Mouse (Mus musculus) spleen, postnatal 36 days (tissue): ENCODE measurements at regions not wholly inside any gene's neighbourhood (a gene's known extent, or its start where the extent isn't known, plus 50 kb on each side); places are given as distances from the start of the nearest gene placed in this dataset.
A peak's percentile ranks its signal among the peaks of the same experiment; 100 is the strongest.

Experiments used
- DNase-seq, 2 experiments: peaks; one replicate each; pipeline ENCODE4 v3.0.0; 2022; ENCODE audit warnings: low spot score in 2 of 2, mixed read lengths in 1 of 2

- peak in 1 of 2 experiments; percentile 5 for DNase-seq
These were observed 66.2 kb downstream of the A730009L09Rik start for GRCm38 (mm10) chr16:84581166-84581565.

- peak; percentile 63 to 74 for DNase-seq
These were observed 68.4 kb downstream of the A730009L09Rik start for GRCm38 (mm10) chr16:84583323-84583722.

- DNase-seq = peak; percentile 66 to 73
These were observed 68.9 kb downstream of the A730009L09Rik start for GRCm38 (mm10) chr16:84583773-84584229.

- no peak for DNase-seq
These were observed 69.9 kb downstream of the A730009L09Rik start for GRCm38 (mm10) chr16:84584724-84585399.

DNA sequence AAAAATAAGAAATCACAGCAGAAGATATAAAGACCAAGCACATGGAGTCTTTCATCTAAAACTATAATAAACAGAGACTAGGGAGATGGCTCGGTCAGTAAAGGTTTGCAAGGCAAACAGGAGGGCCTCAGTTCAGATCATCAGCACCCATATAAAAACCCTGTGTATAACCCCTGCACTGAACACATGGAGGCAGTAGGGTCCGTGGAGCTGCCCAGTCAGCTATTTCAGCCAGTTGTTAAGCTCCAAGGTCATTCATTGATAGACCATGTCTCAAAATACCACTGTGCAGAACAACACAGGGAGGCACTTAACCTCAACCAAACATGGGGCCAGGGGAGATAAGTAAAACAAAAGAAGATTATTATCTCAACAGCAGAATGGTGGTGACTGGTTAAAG, 78.1 kb downstream of the A730009L09Rik start:
- DNase-seq = no peak

DNA sequence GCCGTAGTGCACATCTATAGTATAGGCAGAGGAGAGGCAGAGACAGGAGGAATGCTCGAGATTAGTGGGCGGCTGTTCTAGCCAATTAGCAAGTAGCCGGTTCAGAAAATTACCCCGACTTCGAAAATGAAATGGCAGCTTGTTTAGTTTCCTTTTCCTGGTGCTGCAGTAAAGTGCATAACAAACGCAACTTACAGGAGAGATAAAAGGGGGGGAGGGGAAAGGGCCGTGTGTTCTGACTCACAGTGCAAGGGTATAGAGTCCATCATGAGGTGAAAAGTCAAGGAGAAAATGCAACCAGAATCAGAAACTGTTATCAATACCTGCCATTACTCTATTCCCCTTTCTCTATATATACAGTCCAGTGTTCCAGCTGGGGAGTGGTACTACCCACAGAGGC, 88.0 kb downstream of the A730009L09Rik start:
- no peak for DNase-seq

- no peak for DNase-seq
These were observed 88.7 kb downstream of the A730009L09Rik start for GRCm38 (mm10) chr16:84603465-84604205.

DNA sequence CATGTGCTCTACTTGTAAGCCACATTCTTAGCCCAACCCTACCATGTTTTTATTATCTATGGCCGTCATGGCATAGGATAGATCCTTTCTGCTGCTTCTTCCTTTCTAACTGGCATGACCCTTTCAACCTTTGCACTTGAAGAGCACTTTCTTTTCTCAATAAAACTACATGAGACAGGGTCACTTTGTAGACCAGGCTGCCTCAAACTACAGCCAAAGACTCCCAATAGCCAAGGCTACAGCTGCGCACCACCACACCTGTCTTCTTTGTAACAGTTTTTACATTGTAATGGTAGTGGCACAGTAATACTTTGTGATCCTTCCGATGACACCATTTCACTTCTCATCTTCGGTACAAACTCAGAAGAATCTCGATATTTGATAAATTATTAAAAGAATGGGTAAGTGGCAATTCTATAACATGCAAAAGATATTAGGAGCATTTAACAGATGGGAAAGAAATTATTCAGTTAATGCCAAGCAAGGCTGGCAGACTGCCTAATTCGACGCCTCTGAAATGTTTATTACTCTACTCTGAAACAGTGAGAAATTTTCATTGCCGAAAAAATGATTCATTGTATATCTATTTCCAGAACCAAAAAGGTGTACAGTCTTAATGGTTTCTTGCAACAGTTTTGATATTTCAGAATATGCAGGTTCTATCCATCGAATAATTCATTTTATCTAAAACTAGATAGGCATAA, 89.5 kb downstream of the A730009L09Rik start:
- DNase-seq = no peak

DNA sequence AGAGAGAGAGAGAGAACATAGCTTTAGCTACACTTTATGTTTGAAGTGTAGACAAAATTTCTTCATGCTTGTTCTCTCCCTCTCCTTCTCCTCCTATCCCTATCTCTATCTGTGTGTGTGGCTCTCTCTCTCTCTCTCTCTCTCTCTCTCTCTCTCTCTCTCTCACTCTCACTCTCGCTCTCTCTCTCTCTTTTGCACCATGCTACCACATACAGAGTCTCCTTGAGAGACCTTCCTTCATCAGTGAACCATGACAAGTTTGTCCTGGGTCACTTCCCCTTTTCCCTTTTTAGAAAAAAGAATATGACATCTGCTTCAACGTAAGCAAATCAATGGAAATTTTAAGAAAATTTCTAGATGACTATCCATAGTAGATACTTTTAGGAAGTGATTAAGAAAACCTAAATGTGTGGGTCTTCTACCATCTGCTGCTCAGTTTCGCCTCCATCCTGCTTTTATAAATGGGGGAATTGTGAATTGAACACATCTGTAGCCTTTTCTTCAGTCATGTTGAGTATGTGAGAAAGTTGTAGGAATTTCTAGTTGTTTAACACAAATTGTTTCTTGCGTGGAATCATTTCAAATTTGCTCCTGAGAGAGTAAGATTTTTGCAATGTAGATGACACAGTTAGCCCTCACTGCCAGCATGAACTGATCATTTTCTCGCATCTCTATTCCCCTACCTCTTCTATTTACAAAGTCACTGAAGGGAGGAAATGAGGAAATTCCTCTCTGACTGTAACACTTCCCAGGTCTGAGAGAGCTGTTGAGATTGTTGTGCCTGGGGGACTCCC, 91.3 kb downstream of the A730009L09Rik start:
- peak; percentile 49 to 62 for DNase-seq

DNA sequence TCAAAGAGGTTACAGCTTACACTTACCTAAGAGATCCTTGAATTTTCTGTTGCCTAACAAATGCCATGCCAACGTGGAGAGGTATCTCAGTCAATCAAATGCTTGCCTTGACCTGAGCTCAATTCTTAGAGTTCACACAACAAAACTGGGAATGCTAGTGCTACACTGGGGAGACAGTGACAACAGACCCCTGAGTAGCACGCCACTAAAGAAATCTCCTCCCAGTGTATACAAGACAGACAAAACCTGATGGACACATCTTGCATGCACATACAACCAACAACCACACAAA, 91.8 kb downstream of the A730009L09Rik start:
- DNase-seq = no peak

GRCm38 (mm10) chr16:84607503-84607902, 92.6 kb downstream of the A730009L09Rik start:
- no peak for DNase-seq

- no peak for DNase-seq
These were observed 100.8 kb downstream of the A730009L09Rik start for GRCm38 (mm10) chr16:84615683-84616082.

- DNase-seq = no peak
These were observed 101.2 kb downstream of the A730009L09Rik start for GRCm38 (mm10) chr16:84616132-84616531.

- no peak for DNase-seq
These were observed 103.5 kb downstream of the A730009L09Rik start for GRCm38 (mm10) chr16:84618379-84618778.

DNA sequence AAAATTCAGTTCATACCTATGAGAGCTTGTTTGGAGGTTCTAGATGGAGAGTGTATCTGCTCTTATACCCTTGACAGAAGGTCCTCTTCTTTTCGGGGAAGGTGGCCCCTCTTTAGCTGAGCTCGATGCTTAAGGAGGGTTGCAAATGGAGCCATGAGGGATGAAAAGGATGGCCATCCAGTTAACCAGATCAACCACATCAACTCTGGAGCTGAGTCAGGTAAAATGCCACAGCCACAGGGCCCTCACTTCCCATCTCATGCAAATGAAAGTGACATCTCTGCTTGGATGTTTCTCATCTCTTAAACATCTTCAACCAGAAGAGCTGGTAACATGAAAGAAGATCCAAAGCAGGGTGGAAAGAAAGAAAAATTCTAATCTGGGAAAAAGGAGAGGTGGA, 105.0 kb downstream of the A730009L09Rik start:
- no peak for DNase-seq

- no peak for DNase-seq
These were observed 105.9 kb downstream of the A730009L09Rik start for GRCm38 (mm10) chr16:84620861-84621260.

DNA sequence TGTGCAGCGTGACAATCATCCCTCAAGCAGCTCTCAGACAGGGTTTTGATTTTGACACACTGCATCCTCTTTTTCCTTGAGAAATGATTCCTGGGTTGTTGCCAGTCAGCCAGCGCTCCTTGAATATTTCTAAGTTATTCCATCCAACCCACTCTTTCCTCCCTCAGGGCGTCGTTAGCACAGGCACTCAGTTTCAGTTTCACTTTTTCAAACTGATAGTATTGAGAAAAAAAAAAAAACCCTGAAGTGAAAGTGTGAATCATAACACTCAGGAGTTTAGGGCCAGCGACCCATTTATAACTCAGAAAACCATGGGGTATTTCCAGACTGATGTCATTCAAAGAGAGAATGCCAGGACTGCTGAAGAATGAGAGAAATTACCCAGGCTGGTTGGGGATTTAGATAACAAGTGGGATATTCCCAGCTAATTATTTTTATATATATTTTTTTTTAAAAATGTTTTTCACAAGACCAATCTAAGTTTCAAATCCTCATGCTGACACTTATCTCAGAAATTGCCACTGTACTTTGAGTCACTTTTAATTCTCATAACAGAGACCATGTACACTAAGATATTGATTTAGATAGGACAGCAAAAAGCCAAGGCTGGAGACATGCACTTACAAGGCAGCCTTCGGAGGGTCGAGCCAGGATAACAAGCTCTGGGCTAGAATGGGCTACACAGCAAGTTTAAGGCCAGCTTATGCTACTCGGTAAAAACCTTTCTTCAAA, 106.5 kb downstream of the A730009L09Rik start:
- peak; percentile 33 to 48 for DNase-seq

GRCm38 (mm10) chr16:84623346-84624085, 108.6 kb downstream of the A730009L09Rik start:
- DNase-seq = no peak

DNA sequence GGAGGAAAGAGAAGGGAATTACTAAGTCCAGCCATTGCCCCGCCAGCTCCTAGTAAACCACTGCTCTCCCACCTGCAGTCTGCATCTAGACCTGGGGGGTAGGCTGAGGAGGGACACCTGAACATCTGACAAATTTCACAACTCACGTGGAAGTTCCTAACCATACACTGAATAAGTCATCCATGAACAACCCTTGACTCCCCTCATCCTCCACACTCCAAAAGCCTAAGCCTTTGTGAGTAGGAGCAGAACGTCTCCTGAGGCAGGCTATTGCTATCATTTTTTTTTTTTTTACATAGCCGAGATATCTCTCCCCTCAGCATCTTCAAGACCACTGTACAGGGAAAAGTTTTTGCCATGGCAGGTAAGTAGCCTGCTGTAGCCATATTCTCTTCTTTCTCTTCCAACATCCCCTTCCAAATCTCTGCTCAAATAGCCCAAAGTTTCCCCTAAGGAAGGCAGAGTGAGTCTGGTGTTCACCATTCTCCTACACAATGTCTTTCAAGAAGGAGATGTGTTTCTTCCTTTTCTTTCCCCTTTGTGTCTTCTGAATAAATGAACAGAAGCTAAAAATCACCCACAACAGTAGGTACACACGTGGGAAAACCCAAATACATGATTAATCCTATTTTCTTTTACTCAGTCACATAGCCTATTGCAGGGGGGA, 109.7 kb downstream of the A730009L09Rik start:
- DNase-seq = no peak
